Mouse (Mus musculus): ENCODE results near the gene Asic2.

DNA sequence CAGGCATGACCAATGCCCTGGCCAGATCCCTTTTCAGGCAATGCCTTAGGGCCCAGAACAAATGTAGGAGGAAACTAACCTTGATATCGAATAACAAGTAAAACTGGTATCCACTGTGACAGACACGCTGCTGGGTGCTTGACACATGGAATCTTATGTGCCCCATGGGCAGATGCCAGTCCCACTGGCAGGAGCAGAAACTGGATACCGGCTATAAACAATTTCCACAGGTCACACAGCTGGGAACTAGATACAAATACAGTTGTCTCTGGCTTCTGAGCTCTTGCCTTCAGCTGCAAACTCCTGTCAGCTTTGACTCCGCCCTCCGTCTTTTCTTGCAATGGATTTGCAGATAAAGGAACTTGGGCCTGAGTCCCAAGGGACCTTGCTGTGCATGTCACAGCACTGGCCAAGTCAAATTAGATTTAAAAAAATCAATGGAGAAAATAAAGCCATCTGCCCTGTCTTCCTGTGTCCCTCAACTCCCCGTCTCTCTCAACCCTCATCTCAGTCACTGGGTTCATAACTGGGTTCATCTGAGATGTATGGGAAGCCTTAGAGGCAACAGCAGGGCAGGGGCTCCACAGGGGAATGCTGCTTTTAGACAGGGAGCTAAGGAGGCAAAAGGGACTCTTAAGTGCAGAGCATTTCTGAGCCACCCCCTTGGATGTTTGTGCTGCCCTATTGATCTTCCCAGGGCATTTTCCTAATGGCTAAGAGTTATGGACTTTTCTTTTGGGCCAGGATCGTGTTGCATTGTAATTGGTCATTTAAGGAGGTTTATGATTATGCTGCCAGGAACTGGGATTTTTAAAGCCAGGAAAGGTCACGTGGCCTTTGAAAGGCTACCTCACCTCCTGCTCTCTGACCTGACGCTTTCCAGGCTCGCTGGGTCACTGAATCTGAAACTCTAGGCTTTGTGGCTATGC is 598.5 kb downstream of the Asic2 start:
- TF ChIP-seq EP300 (IDR thresholded peaks at IDR 0.05; ENCODE audit: low read depth) (no peak), CTCF (IDR thresholded peaks at IDR 0.05; ENCODE audit: low read depth) (no peak)
